ENCODE assay signal across 8 mouse cellular contexts in the genomic region with DNA sequence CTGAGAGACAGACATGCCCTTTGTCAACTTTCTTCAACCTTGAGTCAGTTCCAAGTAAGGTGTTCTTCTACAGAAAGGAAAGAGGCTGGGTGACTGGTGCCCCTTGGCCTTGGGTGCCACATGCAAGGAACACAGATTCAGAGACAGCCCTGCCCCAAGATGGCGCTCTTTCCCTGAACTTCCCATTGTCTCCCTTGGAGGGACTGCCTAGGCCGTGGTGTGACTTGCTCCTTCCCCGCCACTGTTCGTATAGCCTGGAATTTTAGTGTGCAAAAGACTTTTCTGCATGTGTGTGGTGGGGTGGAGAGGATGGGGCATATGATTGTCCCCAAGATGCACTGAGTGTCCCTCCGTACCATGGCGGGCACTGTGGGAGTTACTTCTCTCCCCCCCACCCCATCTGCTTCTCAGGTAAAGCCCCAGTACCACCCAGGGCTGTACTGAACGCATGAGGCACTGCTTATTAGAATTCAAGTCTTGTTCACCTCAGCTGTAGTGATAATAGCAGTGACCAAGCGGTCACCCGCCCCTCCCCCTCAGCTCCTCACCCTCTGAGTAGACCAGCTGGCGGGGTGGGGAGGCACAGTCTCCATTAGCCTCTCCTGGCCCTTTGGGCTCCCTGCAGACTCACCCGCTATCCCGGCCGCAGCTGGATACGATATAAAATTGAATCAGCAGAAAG.
DNase-seq lines count a peak whose midpoint lies in the region; ATAC-seq and TF ChIP-seq lines count a peak whose summit lies in the region.

No protein-coding gene starts in this region.

- H3K9me3 ChIP-seq in hindbrain, embryonic 15.5 days = no peaks in the 10 kb centered on the region
- peaks cover 4% of the 10 kb centered on the region for H3K9me3 ChIP-seq in limb, embryonic 14.5 days (ENCODE audit: control insufficient read depth, low read length)
- H3K9me3 ChIP-seq in neural tube, embryonic 11.5 days (ENCODE audit: control insufficient read depth, low read length) = no peaks in the 10 kb centered on the region

- no peak overlapping the region for H3K4me2 ChIP-seq in hindbrain, embryonic 15.5 days
- no peak overlapping the region for H3K4me2 ChIP-seq in limb, embryonic 14.5 days (replicated peaks; ENCODE audit: low read depth, low read length, severe bottlenecking)
- peak overlapping the region; percentile 7; the same call in 1 of the 2 replicates for H3K4me2 ChIP-seq in neural tube, embryonic 11.5 days (ENCODE audit: low read depth)

- H3K4me1 ChIP-seq in hindbrain, embryonic 15.5 days (replicated peaks) = peaks cover 20% of the 10 kb centered on the region
- H3K4me1 ChIP-seq in limb, embryonic 14.5 days (ENCODE audit: control insufficient read depth, insufficient read depth, low read length) = peaks cover 4% of the 10 kb centered on the region; the same call in 1 of the 2 replicates
- H3K4me1 ChIP-seq in neural tube, embryonic 11.5 days (ENCODE audit: control insufficient read depth, insufficient read depth, low read length) = peaks cover 13% of the 10 kb centered on the region

- no peak overlapping the region for H3K9ac ChIP-seq in hindbrain, embryonic 15.5 days
- H3K9ac ChIP-seq in limb, embryonic 14.5 days (ENCODE audit: low read depth, low read length, severe bottlenecking) = no peak overlapping the region
- H3K9ac ChIP-seq in neural tube, embryonic 11.5 days (ENCODE audit: low read length) = peak overlapping the region; percentile 22

- no peak for TF ChIP-seq POLR2A in limb, embryonic 14.5 days (IDR thresholded peaks at IDR 0.05; ENCODE audit: borderline replicate concordance, extremely low read depth, insufficient read depth, insufficient read length)

- no peak overlapping the region for H3K27ac ChIP-seq in gastrocnemius, adult 2 months
- H3K27ac ChIP-seq in hindbrain, embryonic 15.5 days (replicated peaks) = peak overlapping the region; percentile 57; the same call in 1 of the 2 replicates
- peak overlapping the region; percentile 38; the same call in 1 of the 2 replicates for H3K27ac ChIP-seq in limb, embryonic 14.5 days (replicated peaks; ENCODE audit: low read depth, low read length)
- peak overlapping the region; percentile 91 for H3K27ac ChIP-seq in neural tube, embryonic 11.5 days (ENCODE audit: low read depth, low read length)

- TF ChIP-seq CTCF in gastrocnemius, adult 2 months (IDR thresholded peaks at IDR 0.05) = peak; percentile 67

- peak; percentile 78 for ATAC-seq in hindbrain, embryonic 15.5 days (ENCODE audit: low FRiP score, low read depth)
- ATAC-seq in limb, embryonic 14.5 days (ENCODE audit: low FRiP score, low read depth) = peak; percentile 41; the same call in 1 of the 2 replicates
- ATAC-seq in neural tube, embryonic 11.5 days (ENCODE audit: insufficient read depth, low FRiP score, low TSS enrichment) = peak; percentile 94
- no peak for ATAC-seq in inflammation-experienced regulatory T-cells, adult 6 months

- DNase-seq in spleen, adult 18-20 months = peak; percentile 8 to 16
- no peak for DNase-seq in spleen, postnatal 14 days (ENCODE audit: low spot score in 2 of 2)
- peak; percentile 49 for DNase-seq in brain, adult 2 months (ENCODE audit: low read depth, low spot score)
- peak; percentile 78 for DNase-seq in gastrocnemius, adult 2 months
- no peak for DNase-seq in limb, embryonic 14.5 days (ENCODE audit: low spot score)
- peak; percentile 87 for DNase-seq in neural tube, embryonic 11.5 days (ENCODE audit: low spot score)

- no peaks in the 10 kb centered on the region for H3K27me3 ChIP-seq in hindbrain, embryonic 15.5 days
- H3K27me3 ChIP-seq in limb, embryonic 14.5 days (ENCODE audit: control insufficient read depth, insufficient read depth, low read length) = no peaks in the 10 kb centered on the region
- no peaks in the 10 kb centered on the region for H3K27me3 ChIP-seq in neural tube, embryonic 11.5 days (ENCODE audit: control insufficient read depth, insufficient read depth, low read length)

- 32% methylated on average over 14 of the region's 14 CpGs for WGBS in hindbrain, embryonic 15.5 days
- WGBS in limb, embryonic 14.5 days = 74% methylated on average over 14 of the region's 14 CpGs
- 52% methylated on average over 14 of the region's 14 CpGs for WGBS in neural tube, embryonic 11.5 days

- H3K36me3 ChIP-seq in hindbrain, embryonic 15.5 days = no peaks in the 10 kb centered on the region
- H3K36me3 ChIP-seq in limb, embryonic 14.5 days (ENCODE audit: control insufficient read depth, insufficient read depth, low read length) = no peaks in the 10 kb centered on the region; the same call in 1 of the 2 replicates
- no peaks in the 10 kb centered on the region for H3K36me3 ChIP-seq in neural tube, embryonic 11.5 days (ENCODE audit: control insufficient read depth, insufficient read depth, low read length)

- no peak overlapping the region for H3K4me3 ChIP-seq in gastrocnemius, adult 2 months
- no peak overlapping the region for H3K4me3 ChIP-seq in hindbrain, embryonic 15.5 days
- H3K4me3 ChIP-seq in limb, embryonic 14.5 days (replicated peaks; ENCODE audit: low read length) = no peak overlapping the region
- H3K4me3 ChIP-seq in neural tube, embryonic 11.5 days (ENCODE audit: low read depth, low read length) = no peak overlapping the region

- intact Hi-C loops in gastrocnemius, adult 2 months (cut with DNase I) = loop anchor here (1.0 kb wide), 1 partner anchor 92 kb away; no protein-coding TSS in a partner anchor

Comparison
In these comparisons a context has a peak if more than half of its experiments do, and no peak if none do; other contexts are left out.
1. DNase-seq: peak in spleen, adult 18-20 months (2 of 2), brain, adult 2 months (single experiment), gastrocnemius, adult 2 months (single experiment) and neural tube, embryonic 11.5 days (single experiment); none in spleen, postnatal 14 days (0 of 2) and limb, embryonic 14.5 days (single experiment).